Mouse (Mus musculus) Patski (cell line): Measurements from ENCODE around the gene Ifi47. TPM values are rescaled to one million over a fixed set of nuclear protein-coding genes. Genes with fewer than 3 reads are reported as not detected.
"Not testable (repeated sequence)": the region's sequence is repeated elsewhere in the genome, so short reads cannot be mapped to it uniquely, and the experiment has no call there.

Experiments used
- ATAC-seq: fragments of 100-300 bp; one replicate; pipeline ENCODE4 v1.8.0; 2021
- CTCF ChIA-PET: fragments of 350-600 bp; sonication (Branson Sonifier 250); formaldehyde crosslinking; loops from one replicate; lab custom pipeline; 2022; ENCODE audit warnings: inconsistent platforms; lab: Charles Lee
- POLR2A ChIA-PET: fragments of 350-600 bp; sonication (Branson Sonifier 250); formaldehyde crosslinking; loops from one replicate; lab custom pipeline; 2022; ENCODE audit warnings: antibody characterized with exemption, inconsistent platforms; lab: Charles Lee
- DNase-seq: peaks from one replicate; pipeline ENCODE4 v3.0.0-alpha.2; 2011; ENCODE audit warnings: low read depth, low spot score
- H3K27me3 ChIP-seq: fragments of 371-371 bp; one replicate; pipeline ENCODE4 v1.5.1; 2021
- CTCF ChIP-seq: fragments of 100-300 bp; IDR thresholded peaks from one replicate; pipeline ENCODE4 v1.5.1; 2021
- in situ Hi-C: fragments of 300-500 bp; cut with MboI; formaldehyde crosslinking; loops from 3 replicates; pipeline ENCODE4 v1.11.1; 2018; ENCODE audit warnings: low pct_unique_long_range_greater_than_20kb, mixed read lengths
- polyA plus RNA-seq: library from polyadenylated mRNA; unstranded; gene quantifications from one replicate; pipeline ENCODE4 v1.2.3, GENCODE M21; 2021

Ifi47 gene
- polyA plus RNA-seq = 0.81 TPM

DNA sequence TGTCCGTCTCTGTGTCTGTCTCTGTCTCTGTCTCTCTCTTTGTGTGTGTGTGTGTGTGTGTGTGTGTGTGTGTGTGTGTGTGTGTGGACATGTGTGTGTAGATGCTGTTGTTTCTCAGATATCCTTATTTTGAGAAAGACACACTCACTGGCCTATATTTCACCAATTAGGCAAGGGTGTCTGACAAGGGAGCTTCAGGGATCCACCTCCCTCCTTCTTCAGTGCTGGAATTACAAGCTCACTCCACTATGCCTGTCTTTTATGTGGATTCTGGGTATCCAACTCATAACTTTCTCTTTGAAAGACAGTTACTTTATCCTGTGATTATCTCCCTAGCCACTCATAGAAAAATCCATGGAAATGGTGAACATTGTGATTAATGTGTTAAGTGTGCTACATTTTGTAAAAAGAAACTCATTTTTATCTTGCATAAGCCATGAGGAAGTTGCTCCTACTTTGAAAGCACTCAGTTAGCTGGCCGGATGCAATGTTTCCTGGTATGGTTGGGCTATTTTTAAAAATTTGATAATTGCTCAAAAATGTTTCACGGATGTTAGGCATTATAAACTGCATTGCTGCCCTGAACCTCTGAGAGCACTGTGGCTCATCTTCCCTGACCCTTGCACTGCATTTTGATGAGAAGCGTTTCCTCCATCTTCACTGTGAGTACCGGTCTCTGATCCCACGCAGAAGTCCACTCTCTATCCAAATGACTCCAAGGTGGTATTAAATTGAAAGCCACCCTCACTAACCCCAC is at the start of gene Ifi47:
TSS of gene Ifi47 (plus strand) at position 587 of the 757 bp plus-strand sequence.
- in situ Hi-C loops, POLR2A ChIA-PET: not testable (repeated sequence)
- ATAC-seq = peak; percentile 82

GRCm38 (mm10) chr11:49050064-49050463 is 26.3 kb upstream of the Ifi47 start:
- DNase-seq = not testable (repeated sequence)

More for the DNA sequence above, at the start of gene Ifi47:
- not testable (repeated sequence) for DNase-seq, H3K27me3 ChIP-seq
- TF ChIP-seq CTCF = peak; percentile 5
- CTCF ChIA-PET = interaction anchor here (1.3 to 1.7 kb wide), 2 partner anchors 14 to 201 kb away, joined by 3 read pairs; no protein-coding TSS in a partner anchor

GRCm38 (mm10) chr11:49051093-49051891 is 25.1 kb upstream of the Ifi47 start, which contains the start of gene 9930111J21Rik2:
9930111J21Rik2 (minus strand) TSS chr11:49051242.
- CTCF ChIA-PET, H3K27me3 ChIP-seq, DNase-seq, ATAC-seq, in situ Hi-C loops, POLR2A ChIA-PET: not testable (repeated sequence)

More at GRCm38 (mm10) chr11:49050064-49050463, 26.3 kb upstream of the Ifi47 start:
- in situ Hi-C loops, POLR2A ChIA-PET, H3K27me3 ChIP-seq, ATAC-seq, CTCF ChIA-PET: not testable (repeated sequence)

DNA sequence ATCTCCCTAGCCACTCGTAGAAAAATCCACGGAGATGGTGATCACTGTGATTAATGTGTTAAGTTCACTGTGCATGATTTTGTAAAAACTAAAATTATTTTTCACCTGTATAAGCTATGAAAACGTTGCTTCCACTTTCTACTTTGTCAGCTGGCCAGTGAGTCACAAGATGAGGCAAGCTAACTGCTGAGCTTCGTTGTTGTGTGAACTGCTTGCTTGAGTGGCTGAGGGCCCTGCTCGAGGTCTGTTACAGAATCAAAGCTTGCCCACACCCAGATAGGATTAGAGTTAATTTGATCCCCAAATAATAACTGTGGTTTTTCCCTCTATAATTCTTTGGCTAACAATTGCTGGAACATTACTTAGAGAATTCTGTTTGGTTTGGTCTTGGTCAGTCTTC is 24.5 kb upstream of the Ifi47 start:
- CTCF ChIA-PET, POLR2A ChIA-PET, in situ Hi-C loops, DNase-seq, H3K27me3 ChIP-seq: not testable (repeated sequence)
- ATAC-seq = peak; percentile 89

DNA sequence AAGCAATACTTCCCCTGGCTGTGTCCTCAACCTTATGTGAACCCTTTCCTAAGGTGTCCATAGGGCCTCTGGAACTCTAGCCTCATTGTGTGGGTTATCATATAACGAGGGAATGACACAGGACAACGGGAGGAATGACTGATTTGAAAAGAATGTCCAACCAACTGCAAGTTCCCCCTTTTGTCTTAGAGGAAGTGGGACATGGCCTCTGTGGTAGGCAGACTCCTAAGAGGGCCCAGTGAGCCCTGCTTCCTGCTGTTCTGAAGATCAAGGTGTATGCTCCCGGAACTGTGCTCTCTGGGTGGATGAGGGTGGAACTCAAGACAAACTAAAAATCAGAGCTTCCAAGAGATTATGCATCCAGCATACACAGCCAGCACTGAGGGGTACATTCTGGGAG is 16.3 kb upstream of the Ifi47 start:
- ATAC-seq, DNase-seq, POLR2A ChIA-PET, CTCF ChIA-PET, H3K27me3 ChIP-seq, in situ Hi-C loops: not testable (repeated sequence)

DNA sequence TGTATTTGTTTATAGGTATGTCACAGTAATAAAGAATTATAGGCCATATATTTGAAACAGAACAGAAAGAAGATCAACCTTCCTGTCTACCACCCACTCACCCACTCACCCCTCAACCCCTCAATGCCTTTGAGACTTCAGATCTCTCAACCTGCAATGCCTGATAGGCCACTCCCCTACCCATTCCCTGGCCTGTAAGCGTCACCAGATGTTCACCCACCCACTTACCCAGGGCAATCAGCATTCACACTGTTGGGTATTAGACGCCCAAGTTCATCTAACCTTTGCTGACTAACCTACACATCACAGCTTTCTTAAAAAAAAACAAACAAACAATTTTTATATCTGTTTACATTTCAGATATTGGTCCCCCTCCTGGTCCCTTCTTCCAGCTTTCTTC is 14.5 kb upstream of the Ifi47 start:
- in situ Hi-C loops, CTCF ChIA-PET: not testable (repeated sequence)

GRCm38 (mm10) chr11:49063713-49064469 is 12.5 kb upstream of the Ifi47 start, which contains the start of gene Tgtp2:
Tgtp2 (minus strand) TSS chr11:49064206.
- ATAC-seq, H3K27me3 ChIP-seq, POLR2A ChIA-PET, CTCF ChIA-PET, in situ Hi-C loops, DNase-seq: not testable (repeated sequence)

More for the DNA sequence above, 14.5 kb upstream of the Ifi47 start:
- DNase-seq, H3K27me3 ChIP-seq, ATAC-seq, POLR2A ChIA-PET: not testable (repeated sequence)

DNA sequence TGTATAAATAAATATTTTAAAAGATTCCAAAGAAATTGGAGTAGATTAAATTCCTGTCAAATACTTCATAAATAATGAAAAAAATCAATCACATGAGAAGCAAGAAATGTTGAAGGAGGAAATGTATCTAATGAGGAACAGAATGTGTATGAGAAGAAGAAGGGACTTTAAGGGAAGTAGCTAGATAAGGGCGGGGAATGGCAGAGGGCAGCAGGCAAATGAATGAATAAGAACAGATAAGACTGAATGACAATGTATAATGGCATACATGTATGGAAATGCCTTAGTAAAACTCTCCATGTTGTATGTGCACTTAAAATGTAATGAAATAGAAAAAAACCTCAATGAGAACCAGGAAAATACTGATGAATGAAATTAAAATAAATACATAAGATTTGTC is 8.0 kb upstream of the Ifi47 start:
- DNase-seq (no peak), ATAC-seq (no peak)
- TF ChIP-seq CTCF = no peak
- POLR2A ChIA-PET = no interaction called here
- CTCF ChIA-PET = no interaction called here
- in situ Hi-C loops = no loop called here
- no peaks in the 10 kb centered on the region for H3K27me3 ChIP-seq

DNA sequence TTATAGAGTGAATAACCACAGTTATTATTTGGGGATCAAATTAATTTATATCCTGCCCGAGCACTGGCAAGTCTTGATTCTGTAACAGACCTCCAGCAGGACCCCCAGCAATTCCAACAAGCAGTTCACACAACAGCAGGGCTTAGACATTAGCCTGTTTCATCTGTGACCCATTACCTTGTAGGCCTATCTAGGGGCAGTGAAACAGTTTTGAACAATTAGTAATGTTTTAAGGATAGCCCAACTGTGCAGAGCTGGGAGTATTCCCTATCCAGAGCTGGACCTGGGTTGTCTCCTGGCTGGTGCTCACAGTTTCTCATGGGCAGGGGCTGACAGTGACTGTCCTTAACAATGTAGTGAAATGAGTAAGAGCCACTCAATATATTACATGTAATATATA is 625 bp downstream of the Ifi47 start:
- no peak for ATAC-seq

GRCm38 (mm10) chr11:49078719-49079118 is 2.3 kb downstream of the Ifi47 start:
- no peak for TF ChIP-seq CTCF
- H3K27me3 ChIP-seq = no peaks in the 10 kb centered on the region
- POLR2A ChIA-PET = interaction anchor here (1.6 kb wide), 1 partner anchor 204 kb away, joined by 4 read pairs; no protein-coding TSS in a partner anchor
- no peak for DNase-seq
- ATAC-seq = no peak
- CTCF ChIA-PET = interaction anchor here (0.8 to 1.8 kb wide), 6 partner anchors 13 to 204 kb away, joined by 3 to 6 read pairs (median 4); no protein-coding TSS in a partner anchor
- in situ Hi-C loops = no loop called here

More for the DNA sequence above, 625 bp downstream of the Ifi47 start:
- TF ChIP-seq CTCF = no peak
- no peaks in the 10 kb centered on the region for H3K27me3 ChIP-seq
- POLR2A ChIA-PET = no interaction called here
- CTCF ChIA-PET = interaction anchor here (1.3 to 1.7 kb wide), 2 partner anchors 13 to 202 kb away, joined by 3 read pairs; no protein-coding TSS in a partner anchor
- DNase-seq = no peak
- in situ Hi-C loops = no loop called here
